Mouse (Mus musculus) myocyte (in vitro differentiated cells): ENCODE measurements around the gene Cdh15. TPM values are rescaled to one million over a fixed set of nuclear protein-coding genes. Genes with fewer than 3 reads are reported as not detected.
A peak's percentile ranks its signal among the peaks of the same experiment; 100 is the strongest.

Experiments used
- H3K27me3 ChIP-seq: one replicate; pipeline ENCODE4 v1.6.1; 2011; ENCODE audit not compliant: control insufficient read depth, insufficient read depth, insufficient read length
- H3K36me3 ChIP-seq: one replicate; pipeline ENCODE4 v1.6.1; 2011; ENCODE audit not compliant: control insufficient read depth, insufficient read depth
- H3K4me2 ChIP-seq: one replicate; pipeline ENCODE4 v1.6.1; 2011; ENCODE audit warnings: low read depth, control low read depth
- H3K4me3 ChIP-seq: one replicate; pipeline ENCODE4 v1.5.1; 2011; ENCODE audit warnings: mild to moderate bottlenecking, control low read depth, moderate library complexity
- H3K79me2 ChIP-seq: one replicate; pipeline ENCODE4 v1.6.1; 2011; ENCODE audit not compliant: control insufficient read depth, insufficient read depth
- H3ac ChIP-seq: one replicate; pipeline ENCODE4 v1.6.1; 2011; ENCODE audit not compliant: control insufficient read depth, insufficient read length
- CEBPB ChIP-seq: IDR thresholded peaks from 2 replicates; pipeline ENCODE4 v1.6.1; 2011; ENCODE audit warnings: mild to moderate bottlenecking, moderate library complexity; ENCODE audit not compliant: poor library complexity, insufficient read depth, severe bottlenecking
- E2F4 ChIP-seq: IDR thresholded peaks from one replicate; pipeline ENCODE4 v1.6.1; 2011; ENCODE audit warnings: mild to moderate bottlenecking, control low read depth, moderate library complexity; ENCODE audit not compliant: insufficient read depth
- MAX ChIP-seq: IDR thresholded peaks from one replicate; pipeline ENCODE4 v1.6.1; 2011; ENCODE audit warnings: low read depth, mild to moderate bottlenecking, control low read depth
- MYOD1 ChIP-seq, 3 experiments: IDR thresholded peaks; one replicate each; pipeline ENCODE4 v1.6.1; 2011; ENCODE audit warnings: control low read depth in 2 of 3, low read depth in 2 of 3, mild to moderate bottlenecking in 2 of 3, moderate library complexity in 1 of 3; ENCODE audit not compliant: insufficient read length in 2 of 3, control insufficient read depth in 1 of 3
- MYOG ChIP-seq, 3 experiments: IDR thresholded peaks; one replicate each; pipeline ENCODE4 v1.6.1; 2011; ENCODE audit warnings: control low read depth in 2 of 3, low read depth in 2 of 3, mild to moderate bottlenecking in 2 of 3; ENCODE audit not compliant: insufficient read length in 2 of 3, control insufficient read depth in 1 of 3, insufficient read depth in 1 of 3
- POLR2A ChIP-seq: IDR thresholded peaks from one replicate; pipeline ENCODE4 v1.6.1; 2011; ENCODE audit warnings: low read depth, mild to moderate bottlenecking, control low read depth, moderate library complexity; ENCODE audit not compliant: insufficient read length
- POLR2AphosphoS2 ChIP-seq: IDR thresholded peaks from one replicate; pipeline ENCODE4 v1.6.1; 2011; ENCODE audit warnings: low read depth, control low read depth; ENCODE audit not compliant: insufficient read length
- REST ChIP-seq: IDR thresholded peaks from one replicate; pipeline ENCODE4 v1.6.1; 2011; ENCODE audit warnings: mild to moderate bottlenecking, control low read depth, moderate library complexity; ENCODE audit not compliant: insufficient read depth, insufficient read length
- SRF ChIP-seq: IDR thresholded peaks from one replicate; pipeline ENCODE4 v1.6.1; 2011; ENCODE audit warnings: low read depth; ENCODE audit not compliant: control insufficient read depth, insufficient read length
- TCF12 ChIP-seq: IDR thresholded peaks from one replicate; pipeline ENCODE4 v1.6.1; 2011; ENCODE audit warnings: mild to moderate bottlenecking, control low read depth; ENCODE audit not compliant: poor library complexity, insufficient read depth, severe bottlenecking
- TCF3 ChIP-seq: IDR thresholded peaks from one replicate; pipeline ENCODE4 v1.6.1; 2011; ENCODE audit warnings: low read depth, control low read depth; ENCODE audit not compliant: insufficient read length
- USF1 ChIP-seq: IDR thresholded peaks from one replicate; pipeline ENCODE4 v1.6.1; 2011; ENCODE audit warnings: low read depth, mild to moderate bottlenecking, control low read depth, moderate library complexity
- polyA plus RNA-seq: library from polyadenylated mRNA; unstranded; fragments of >200 nt; fragmentation: generic; extraction: Trizol; gene quantifications from one replicate; pipeline ENCODE4 v1.2.1, GENCODE M21; 2012; ENCODE audit warnings: missing spikeins

The Cdh15 gene
- polyA plus RNA-seq, 1 experiment = 401 TPM

DNA sequence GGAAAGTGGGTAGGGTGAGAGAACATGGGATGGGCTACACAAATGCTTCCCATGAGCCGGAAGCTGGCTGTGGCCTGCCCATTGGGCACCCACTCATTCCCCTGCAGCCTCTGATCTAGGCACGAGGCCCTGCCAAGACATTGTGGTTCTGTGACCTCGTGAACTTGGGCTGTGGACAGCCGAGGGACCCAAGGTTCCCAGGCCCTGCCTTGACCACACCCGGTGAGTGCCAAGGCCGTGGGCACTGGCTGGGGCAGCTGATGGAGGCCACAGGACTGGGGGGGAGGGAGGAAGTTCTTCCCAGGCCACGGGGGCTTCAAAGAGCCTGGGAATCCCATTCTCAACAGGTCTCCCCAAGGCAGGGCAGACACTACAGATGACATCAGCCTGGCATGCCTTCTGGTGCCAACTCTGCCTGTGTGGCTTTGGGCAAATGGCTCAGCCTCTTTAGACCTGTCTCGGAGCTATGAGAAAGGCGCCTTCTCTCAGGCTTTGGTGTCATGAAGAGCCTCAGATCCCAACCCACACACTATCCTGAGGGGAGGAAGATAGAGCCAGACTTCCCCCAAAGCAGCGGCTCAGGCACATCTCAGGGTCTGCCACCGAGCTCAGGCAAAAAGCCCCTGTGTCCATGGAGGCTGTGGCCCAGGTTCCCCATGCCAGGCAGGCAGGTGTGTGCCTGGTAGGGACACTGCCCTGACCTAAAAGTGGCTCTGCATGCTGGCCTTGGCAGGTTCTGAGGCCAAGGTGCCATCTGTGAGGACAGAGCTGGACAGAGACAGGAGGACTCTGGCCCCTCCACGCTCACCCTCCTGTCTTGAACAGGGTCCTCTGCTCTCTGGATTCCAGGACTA lies 4.2 kb downstream of the Cdh15 start:
- Histone ChIP-seq H3K27me3 (no peaks in the 10 kb centered on the region), H3K4me2 (peak overlapping the region; percentile 99), H3K36me3 (peaks cover 23% of the 10 kb centered on the region), H3K4me3 (peak overlapping the region; percentile 95), H3K79me2 (peaks cover 55% of the 10 kb centered on the region), H3ac (peak overlapping the region; percentile 6)
- peak; percentile 35 to 96 (median 93) for TF ChIP-seq MYOG (IDR thresholded peaks at IDR 0.05; ENCODE audit: control insufficient read depth in 1 of 3, insufficient read depth in 1 of 3, insufficient read length in 2 of 3, low read depth in 2 of 3)
- no peak for TF ChIP-seq CEBPB
- TF ChIP-seq POLR2A = peak; percentile 46
- TF ChIP-seq USF1 = peak; percentile 2
- TF ChIP-seq E2F4 = no peak
- peak; percentile 92 for TF ChIP-seq TCF3
- peak; percentile 81 for TF ChIP-seq TCF12
- peak; percentile 58 for TF ChIP-seq SRF
- TF ChIP-seq MAX = peak; percentile 9
- TF ChIP-seq REST = no peak
- TF ChIP-seq POLR2AphosphoS2 = peak; percentile 58
- peak in 2 of 3 experiments; percentile 89 to 93 for TF ChIP-seq MYOD1 (IDR thresholded peaks at IDR 0.05; ENCODE audit: control insufficient read depth in 1 of 3, insufficient read length in 2 of 3, low read depth in 2 of 3)

DNA sequence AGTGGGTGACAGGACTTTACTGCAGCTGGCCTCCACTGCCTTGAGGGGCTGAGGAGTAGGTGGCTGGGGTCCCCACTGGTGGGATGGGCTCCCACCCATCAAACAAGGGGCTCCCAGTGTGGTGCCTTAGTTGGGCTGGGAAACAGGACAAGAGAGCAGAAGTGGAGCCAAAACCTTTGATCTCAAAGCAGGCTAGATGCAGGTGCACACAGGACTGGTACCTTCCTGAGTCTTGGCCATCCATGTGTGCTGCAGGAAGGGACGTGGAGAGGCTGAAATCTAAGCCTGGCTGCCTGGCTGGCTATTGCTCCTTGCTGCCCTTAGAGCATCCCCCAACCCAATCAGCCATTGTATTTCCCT lies 4.8 kb downstream of the Cdh15 start:
- peak overlapping the region; percentile 99 for H3K4me2 ChIP-seq
- peak overlapping the region; percentile 6 for H3ac ChIP-seq
- TF ChIP-seq MYOG (IDR thresholded peaks at IDR 0.05; ENCODE audit: control insufficient read depth in 1 of 3, insufficient read depth in 1 of 3, insufficient read length in 2 of 3, low read depth in 2 of 3) = no peak
- no peak for TF ChIP-seq MYOD1 (IDR thresholded peaks at IDR 0.05; ENCODE audit: control insufficient read depth in 1 of 3, insufficient read length in 2 of 3, low read depth in 2 of 3)
- no peak for TF ChIP-seq TCF3
- no peak for TF ChIP-seq SRF
- TF ChIP-seq MAX = no peak
- no peak for TF ChIP-seq TCF12
- TF ChIP-seq POLR2AphosphoS2 = no peak
- TF ChIP-seq REST = no peak
- no peak for TF ChIP-seq USF1
- no peak for TF ChIP-seq POLR2A
- no peaks in the 10 kb centered on the region for H3K27me3 ChIP-seq
- H3K36me3 ChIP-seq = peaks cover 28% of the 10 kb centered on the region
- peaks cover 55% of the 10 kb centered on the region for H3K79me2 ChIP-seq
- H3K4me3 ChIP-seq = peak overlapping the region; percentile 95

DNA sequence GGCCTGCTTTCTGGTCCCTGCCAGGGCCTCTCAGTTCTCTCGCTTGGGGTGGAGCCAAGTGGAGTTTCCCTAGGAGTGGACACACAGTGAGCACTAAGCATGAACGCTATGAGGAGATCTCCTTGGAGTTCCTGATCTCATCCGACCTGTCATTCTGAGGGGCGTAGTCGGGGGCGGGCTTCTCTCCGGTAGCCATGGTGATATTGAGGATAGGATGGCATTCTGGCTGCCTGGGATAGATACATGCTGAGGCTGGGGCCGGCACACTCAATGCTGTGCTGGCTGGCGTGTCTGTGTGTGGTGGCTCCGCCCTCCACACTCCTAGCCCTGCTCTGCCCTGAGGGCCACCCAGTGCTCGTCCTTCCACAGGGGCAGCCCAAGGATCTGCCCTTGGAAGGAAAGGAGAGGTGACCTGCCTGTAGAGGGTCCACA lies 5.6 kb downstream of the Cdh15 start:
- no peak for TF ChIP-seq TCF12
- peak; percentile 35 for TF ChIP-seq POLR2A
- peaks cover 54% of the 10 kb centered on the region for H3K79me2 ChIP-seq
- H3K4me2 ChIP-seq = peak overlapping the region; percentile 99
- H3K36me3 ChIP-seq = peaks cover 32% of the 10 kb centered on the region
- no peak overlapping the region for H3ac ChIP-seq
- no peaks in the 10 kb centered on the region for H3K27me3 ChIP-seq
- H3K4me3 ChIP-seq = no peak overlapping the region

DNA sequence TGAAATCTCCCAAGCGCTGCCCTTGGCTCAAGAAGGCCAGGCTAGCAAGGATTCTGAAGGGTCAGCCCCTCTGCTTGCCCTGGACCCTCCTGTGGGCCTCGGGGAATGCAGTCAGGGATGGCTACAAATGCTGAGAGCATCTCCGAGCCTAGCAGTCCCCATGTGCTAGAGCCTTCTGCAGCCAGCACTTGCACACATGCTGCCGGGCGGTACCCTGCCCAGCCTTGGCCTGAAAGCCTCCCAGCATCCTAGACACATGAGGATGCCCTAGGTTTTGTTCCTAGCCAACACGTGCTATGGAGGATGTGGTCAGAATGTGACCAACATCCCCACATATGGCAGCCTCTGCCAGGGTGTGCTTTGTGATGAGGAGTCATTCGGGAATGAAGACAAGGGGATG lies 6.6 kb downstream of the Cdh15 start:
- no peaks in the 10 kb centered on the region for H3K27me3 ChIP-seq
- H3K36me3 ChIP-seq = peaks cover 32% of the 10 kb centered on the region
- H3K4me3 ChIP-seq = no peak overlapping the region
- H3K4me2 ChIP-seq = no peak overlapping the region
- peaks cover 47% of the 10 kb centered on the region for H3K79me2 ChIP-seq
- TF ChIP-seq MYOG (IDR thresholded peaks at IDR 0.05; ENCODE audit: control insufficient read depth in 1 of 3, insufficient read depth in 1 of 3, insufficient read length in 2 of 3, low read depth in 2 of 3) (no peak), REST (no peak), POLR2A (peak; percentile 24), POLR2AphosphoS2 (peak; percentile 38), SRF (no peak), TCF12 (no peak), TCF3 (no peak)
- no peak overlapping the region for H3ac ChIP-seq

DNA sequence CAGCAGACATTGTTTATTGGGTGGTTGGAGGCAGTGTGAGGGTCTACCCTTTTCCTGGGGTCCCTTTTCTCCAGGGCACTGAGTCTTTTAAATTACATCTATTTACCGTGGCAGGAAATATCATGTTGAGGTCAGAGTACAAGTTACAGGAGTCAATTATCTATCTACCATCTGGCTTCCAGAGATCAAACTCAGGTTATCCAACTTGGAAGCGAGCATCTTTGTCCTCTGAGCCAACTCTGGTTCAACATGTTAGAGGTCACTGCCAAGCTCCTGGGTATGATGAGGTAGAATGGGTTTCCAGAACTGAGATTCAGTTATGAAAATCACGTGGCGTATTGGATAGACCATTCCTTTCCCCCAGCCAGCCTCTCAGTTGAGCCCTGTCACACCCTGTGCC lies 7.4 kb downstream of the Cdh15 start:
- H3ac ChIP-seq = no peak overlapping the region
- TF ChIP-seq E2F4 = no peak
- TF ChIP-seq CEBPB = no peak
- no peak for TF ChIP-seq MAX
- no peak for TF ChIP-seq POLR2A
- TF ChIP-seq SRF = no peak
- H3K79me2 ChIP-seq = peaks cover 46% of the 10 kb centered on the region
- peaks cover 32% of the 10 kb centered on the region for H3K36me3 ChIP-seq
- H3K4me2 ChIP-seq = no peak overlapping the region
- no peaks in the 10 kb centered on the region for H3K27me3 ChIP-seq
- no peak overlapping the region for H3K4me3 ChIP-seq
